Mouse (Mus musculus) erythroblast, embryonic 14.5 days (primary cell): ENCODE measurements around the gene Tmem245.

Experiments used
- GATA1 ChIP-seq: IDR thresholded peaks from 2 replicates; pipeline ENCODE4 v1.6.1; 2012; ENCODE audit warnings: low read length, inconsistent platforms, mixed read lengths
- TAL1 ChIP-seq: IDR thresholded peaks from 3 replicates; pipeline ENCODE4 v1.6.1; 2012; ENCODE audit warnings: low read length, inconsistent platforms, mixed read lengths

- TF ChIP-seq GATA1 (no peak), TAL1 (no peak)
These were observed 118.3 kb downstream of the Tmem245 start for GRCm38 (mm10) chr4:56828932-56829331.
